Mouse (Mus musculus): ENCODE results near the gene Dnaja3. TPM values are rescaled to one million over a fixed set of nuclear protein-coding genes. Genes with fewer than 3 reads are reported as not detected.

Gene Dnaja3
- polyA plus RNA-seq, 1 experiment = 69.5 TPM

- H3K79me2 ChIP-seq (ENCODE audit: control insufficient read depth, insufficient read depth) = peaks cover 30% of the 10 kb centered on the region
- TF ChIP-seq CEBPB (IDR thresholded peaks at IDR 0.05; ENCODE audit: insufficient read depth, poor library complexity, severe bottlenecking) = no peak
- no peak for TF ChIP-seq MYOD1 (IDR thresholded peaks at IDR 0.05; ENCODE audit: control insufficient read depth in 1 of 3, insufficient read length in 2 of 3, low read depth in 2 of 3)
- no peak for TF ChIP-seq USF1 (IDR thresholded peaks at IDR 0.05; ENCODE audit: low read depth)
- TF ChIP-seq MYOG (IDR thresholded peaks at IDR 0.05; ENCODE audit: control insufficient read depth in 1 of 3, insufficient read depth in 1 of 3, insufficient read length in 2 of 3, low read depth in 2 of 3) = no peak
- no peak for TF ChIP-seq REST (IDR thresholded peaks at IDR 0.05; ENCODE audit: insufficient read depth, insufficient read length)
- TF ChIP-seq POLR2AphosphoS2 (IDR thresholded peaks at IDR 0.05; ENCODE audit: insufficient read length, low read depth) = no peak
- no peak for TF ChIP-seq MAX (IDR thresholded peaks at IDR 0.05; ENCODE audit: low read depth)
- TF ChIP-seq TCF3 (IDR thresholded peaks at IDR 0.05; ENCODE audit: insufficient read length, low read depth) = no peak
- TF ChIP-seq POLR2A (IDR thresholded peaks at IDR 0.05; ENCODE audit: insufficient read length, low read depth) = no peak
- TF ChIP-seq TCF12 (IDR thresholded peaks at IDR 0.05; ENCODE audit: insufficient read depth, poor library complexity, severe bottlenecking) = no peak
- TF ChIP-seq E2F4 (IDR thresholded peaks at IDR 0.05; ENCODE audit: insufficient read depth) = no peak
- H3ac ChIP-seq (ENCODE audit: control insufficient read depth, insufficient read length) = no peak overlapping the region
- no peak overlapping the region for H3K4me3 ChIP-seq
- H3K4me2 ChIP-seq (ENCODE audit: low read depth) = peak overlapping the region; percentile 22
- no peaks in the 10 kb centered on the region for H3K36me3 ChIP-seq (ENCODE audit: control insufficient read depth, insufficient read depth)
- H3K27me3 ChIP-seq (ENCODE audit: control insufficient read depth, insufficient read depth, insufficient read length) = no peaks in the 10 kb centered on the region
These were observed 848 bp upstream of the Dnaja3 start for GRCm38 (mm10) chr16:4638891-4639390.

- Histone ChIP-seq H3K27me3 (ENCODE audit: control insufficient read depth, insufficient read depth, insufficient read length) (no peaks in the 10 kb centered on the region), H3K4me3 (peak overlapping the region; percentile 61), H3ac (ENCODE audit: control insufficient read depth, insufficient read length) (peak overlapping the region; percentile 48), H3K4me2 (ENCODE audit: low read depth) (peak overlapping the region; percentile 90), H3K36me3 (ENCODE audit: control insufficient read depth, insufficient read depth) (no peaks in the 10 kb centered on the region), H3K79me2 (ENCODE audit: control insufficient read depth, insufficient read depth) (peaks cover 42% of the 10 kb centered on the region)
- TF ChIP-seq USF1 (IDR thresholded peaks at IDR 0.05; ENCODE audit: low read depth) (peak; percentile 19), POLR2AphosphoS2 (IDR thresholded peaks at IDR 0.05; ENCODE audit: insufficient read length, low read depth) (peak; percentile 53), TCF12 (IDR thresholded peaks at IDR 0.05; ENCODE audit: insufficient read depth, poor library complexity, severe bottlenecking) (no peak), POLR2A (IDR thresholded peaks at IDR 0.05; ENCODE audit: insufficient read length, low read depth) (peak; percentile 42)
These were observed 647 bp downstream of the Dnaja3 start for GRCm38 (mm10) chr16:4640267-4641005.

- Histone ChIP-seq H3K27me3 (ENCODE audit: control insufficient read depth, insufficient read depth, insufficient read length) (no peaks in the 10 kb centered on the region), H3K36me3 (ENCODE audit: control insufficient read depth, insufficient read depth) (no peaks in the 10 kb centered on the region), H3K4me3 (peak overlapping the region; percentile 61), H3K79me2 (ENCODE audit: control insufficient read depth, insufficient read depth) (peaks cover 51% of the 10 kb centered on the region), H3K4me2 (ENCODE audit: low read depth) (peak overlapping the region; percentile 90), H3ac (ENCODE audit: control insufficient read depth, insufficient read length) (peak overlapping the region; percentile 48)
- TF ChIP-seq TCF12 (IDR thresholded peaks at IDR 0.05; ENCODE audit: insufficient read depth, poor library complexity, severe bottlenecking) (no peak), SRF (IDR thresholded peaks at IDR 0.05; ENCODE audit: control insufficient read depth, insufficient read length, low read depth) (no peak), MYOG (IDR thresholded peaks at IDR 0.05; ENCODE audit: control insufficient read depth in 1 of 3, insufficient read depth in 1 of 3, insufficient read length in 2 of 3, low read depth in 2 of 3) (peak in 1 of 3 experiments; percentile 25), POLR2A (IDR thresholded peaks at IDR 0.05; ENCODE audit: insufficient read length, low read depth) (no peak), POLR2AphosphoS2 (IDR thresholded peaks at IDR 0.05; ENCODE audit: insufficient read length, low read depth) (no peak), MAX (IDR thresholded peaks at IDR 0.05; ENCODE audit: low read depth) (no peak), TCF3 (IDR thresholded peaks at IDR 0.05; ENCODE audit: insufficient read length, low read depth) (no peak), MYOD1 (IDR thresholded peaks at IDR 0.05; ENCODE audit: control insufficient read depth in 1 of 3, insufficient read length in 2 of 3, low read depth in 2 of 3) (peak in 1 of 3 experiments; percentile 44), E2F4 (IDR thresholded peaks at IDR 0.05; ENCODE audit: insufficient read depth) (no peak)
These were observed 1.5 kb downstream of the Dnaja3 start for GRCm38 (mm10) chr16:4641119-4641838.

GRCm38 (mm10) chr16:4642190-4642589 is 2.4 kb downstream of the Dnaja3 start:
- Histone ChIP-seq H3K27me3 (ENCODE audit: control insufficient read depth, insufficient read depth, insufficient read length) (no peaks in the 10 kb centered on the region), H3K36me3 (ENCODE audit: control insufficient read depth, insufficient read depth) (no peaks in the 10 kb centered on the region), H3K4me2 (ENCODE audit: low read depth) (peak overlapping the region; percentile 90), H3K79me2 (ENCODE audit: control insufficient read depth, insufficient read depth) (peaks cover 60% of the 10 kb centered on the region), H3ac (ENCODE audit: control insufficient read depth, insufficient read length) (no peak overlapping the region), H3K4me3 (peak overlapping the region; percentile 61)
- TF ChIP-seq MYOG (IDR thresholded peaks at IDR 0.05; ENCODE audit: control insufficient read depth in 1 of 3, insufficient read depth in 1 of 3, insufficient read length in 2 of 3, low read depth in 2 of 3) = peak in 1 of 3 experiments; percentile 65
- no peak for TF ChIP-seq POLR2AphosphoS2 (IDR thresholded peaks at IDR 0.05; ENCODE audit: insufficient read length, low read depth)
- TF ChIP-seq TCF3 (IDR thresholded peaks at IDR 0.05; ENCODE audit: insufficient read length, low read depth) = no peak
- no peak for TF ChIP-seq E2F4 (IDR thresholded peaks at IDR 0.05; ENCODE audit: insufficient read depth)
- no peak for TF ChIP-seq CEBPB (IDR thresholded peaks at IDR 0.05; ENCODE audit: insufficient read depth, poor library complexity, severe bottlenecking)
- TF ChIP-seq POLR2A (IDR thresholded peaks at IDR 0.05; ENCODE audit: insufficient read length, low read depth) = peak; percentile 11
- no peak for TF ChIP-seq MAX (IDR thresholded peaks at IDR 0.05; ENCODE audit: low read depth)
- peak in 1 of 3 experiments; percentile 63 for TF ChIP-seq MYOD1 (IDR thresholded peaks at IDR 0.05; ENCODE audit: control insufficient read depth in 1 of 3, insufficient read length in 2 of 3, low read depth in 2 of 3)
- peak; percentile 93 for TF ChIP-seq USF1 (IDR thresholded peaks at IDR 0.05; ENCODE audit: low read depth)
